Mouse (Mus musculus) CD4-positive, CD25-positive, alpha-beta regulatory T cell, adult 4 months (primary cell): ENCODE measurements around the gene Adamts9. TPM values are rescaled to one million over a fixed set of nuclear protein-coding genes. Genes with fewer than 3 reads are reported as not detected.

Experiments used
- ATAC-seq: one replicate; pipeline ENCODE4 v1.8.0; 2017
- polyA plus RNA-seq, 2 experiments: library from polyadenylated mRNA; unstranded; fragments of 100-300 nt; shearing (Covaris generic); gene quantifications; one replicate each; pipeline ENCODE4 v1.2.1; 2017

Gene Adamts9
- polyA plus RNA-seq, 2 experiments from 2014 or later, result 0.09 TPM; not detected in 1

- ATAC-seq, result no peak
Observed at GRCm38 (mm10) chr6:92803213-92803612, 140.1 kb downstream of the Adamts9 start.

DNA sequence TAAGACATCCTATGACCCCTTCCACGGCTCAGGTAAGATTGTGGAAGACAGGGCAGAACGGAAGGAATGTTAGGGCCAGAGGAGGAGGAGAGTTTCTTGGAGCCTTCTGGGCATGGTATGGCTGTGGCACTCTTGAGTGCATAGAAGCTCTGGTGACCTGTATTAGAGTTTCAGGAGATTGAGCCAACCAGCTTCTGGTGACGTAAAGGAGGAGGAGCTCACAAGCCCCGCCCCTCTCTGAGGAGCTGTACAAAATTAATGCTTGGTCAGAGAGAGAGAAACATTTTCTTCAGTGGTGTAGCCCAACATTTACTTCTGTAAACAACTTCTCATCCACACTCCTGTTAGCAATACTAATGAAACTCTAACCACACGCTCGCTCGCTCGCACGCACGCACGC lies 140.9 kb downstream of the Adamts9 start:
- no peak for ATAC-seq

DNA sequence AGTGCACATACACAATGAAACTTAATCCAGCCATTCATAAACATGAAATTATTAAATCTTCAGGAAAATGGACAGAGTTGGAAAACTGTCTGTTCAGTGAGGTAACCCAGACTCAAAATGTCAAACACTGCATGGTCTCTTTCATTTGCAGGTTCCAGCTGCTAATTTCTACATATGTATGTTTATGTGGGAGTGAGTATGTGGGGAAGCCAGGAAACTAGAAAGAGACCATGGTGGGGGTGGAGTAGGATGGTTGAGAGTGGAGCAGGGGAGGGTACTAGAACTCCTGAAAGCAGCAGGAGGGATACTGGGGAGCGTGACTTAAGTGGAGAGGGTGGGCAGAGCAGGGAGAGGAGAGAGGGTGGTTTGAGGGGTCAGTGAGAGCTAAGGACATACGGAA lies 141.8 kb downstream of the Adamts9 start:
- no peak for ATAC-seq

GRCm38 (mm10) chr6:92793804-92794203 lies 149.5 kb downstream of the Adamts9 start:
- ATAC-seq, result no peak

- ATAC-seq, result no peak
Observed at GRCm38 (mm10) chr6:92787376-92787712, 155.9 kb downstream of the Adamts9 start.

GRCm38 (mm10) chr6:92786701-92787375 lies 156.5 kb downstream of the Adamts9 start:
- no peak for ATAC-seq

- ATAC-seq, result no peak
Observed at GRCm38 (mm10) chr6:92784782-92785181, 158.5 kb downstream of the Adamts9 start.

DNA sequence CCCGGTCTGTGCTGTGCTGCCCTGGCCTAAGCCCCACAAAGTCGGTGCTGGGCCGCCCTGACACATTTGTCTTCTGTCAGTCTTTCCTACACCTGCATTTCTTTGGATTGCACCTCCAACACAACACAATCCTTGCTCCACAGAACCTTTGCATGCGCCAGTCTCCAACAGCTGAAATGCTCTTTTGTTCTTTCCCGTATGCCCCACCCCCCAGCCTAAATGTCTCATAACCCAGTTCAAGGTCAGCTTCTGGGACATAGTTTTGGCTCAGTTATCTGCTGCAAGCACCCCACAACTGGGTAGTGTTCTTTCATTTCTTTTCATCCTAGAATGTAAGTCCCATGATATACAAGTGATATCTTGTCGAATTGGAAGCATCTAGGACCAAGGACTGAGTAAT lies 161.8 kb downstream of the Adamts9 start:
- ATAC-seq, result no peak

DNA sequence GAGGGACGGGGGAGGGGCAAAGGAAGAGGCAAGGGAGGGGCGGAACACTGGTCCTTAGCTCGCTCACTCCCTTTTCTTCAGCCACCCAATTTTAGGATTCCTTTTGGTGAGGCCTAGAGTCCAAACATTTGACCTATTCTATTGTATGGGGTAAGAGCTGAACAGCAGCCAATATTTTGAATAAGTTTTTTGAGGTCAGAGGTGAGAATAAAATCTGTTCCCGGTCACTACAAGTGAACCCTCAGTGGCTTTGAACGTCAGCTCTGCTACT lies 163.4 kb downstream of the Adamts9 start:
- no peak for ATAC-seq

DNA sequence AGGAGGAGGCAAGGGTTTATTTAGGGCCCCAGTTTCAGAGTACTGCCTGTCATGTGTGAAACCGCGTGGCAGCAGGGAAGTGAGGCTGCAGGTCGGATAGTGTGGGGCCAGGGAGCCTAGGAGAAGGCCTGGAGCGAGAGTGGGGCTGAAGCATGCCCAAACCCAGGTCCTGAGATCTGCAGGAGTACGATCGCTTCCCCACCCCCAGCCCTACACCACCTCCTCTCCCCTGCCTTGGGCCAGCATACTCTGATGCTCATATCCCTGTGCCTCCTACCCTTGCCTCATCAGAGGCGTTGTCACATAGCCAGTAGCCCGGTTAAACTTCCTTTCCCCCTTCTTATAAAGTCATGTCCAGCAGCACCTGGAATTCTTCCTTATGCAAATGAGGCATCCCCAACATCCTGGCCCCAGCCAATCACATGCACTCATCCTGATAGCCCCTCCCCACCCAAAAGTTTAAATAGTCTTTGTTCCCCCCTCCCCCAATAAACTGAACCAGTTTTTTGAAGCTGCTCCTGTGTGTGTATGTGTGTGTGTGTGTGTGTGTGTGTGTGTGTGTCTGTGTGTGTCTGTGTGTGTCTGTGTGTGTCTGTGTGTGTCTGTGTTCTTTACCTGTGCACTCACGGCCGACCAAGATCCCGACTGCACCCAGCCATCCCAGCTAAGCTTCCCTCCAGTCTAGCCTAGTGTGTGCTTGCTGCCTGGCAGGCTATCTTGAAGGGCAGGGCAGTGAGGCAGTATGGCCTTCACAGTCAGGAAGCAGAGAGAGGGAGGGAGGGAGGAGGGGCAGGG lies 164.0 kb downstream of the Adamts9 start:
- ATAC-seq, result no peak

DNA sequence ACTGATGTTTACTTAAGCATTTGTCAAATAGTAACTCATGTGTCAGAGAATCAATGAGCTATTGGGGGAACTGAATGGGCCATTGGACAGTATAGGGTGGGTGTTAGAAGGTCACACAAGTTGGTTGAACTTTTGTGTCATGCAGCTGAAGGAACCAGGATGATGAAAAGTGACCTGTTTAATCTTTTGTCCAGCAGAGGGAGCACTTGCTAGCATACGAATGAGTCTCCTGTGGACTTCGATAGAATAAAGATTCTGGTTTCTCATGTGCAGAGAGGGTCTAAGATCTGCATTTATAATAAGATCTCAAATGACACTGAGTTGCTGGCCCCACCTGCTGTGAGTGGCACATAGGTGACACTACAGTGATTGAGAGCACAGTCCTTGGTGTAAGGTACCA lies 166.9 kb downstream of the Adamts9 start:
- no peak for ATAC-seq

- no peak for ATAC-seq
Observed at GRCm38 (mm10) chr6:92762372-92762771, 180.9 kb downstream of the Adamts9 start.

- no peak for ATAC-seq
Observed at GRCm38 (mm10) chr6:92759616-92760015, 183.7 kb downstream of the Adamts9 start.

GRCm38 (mm10) chr6:92755826-92756225 lies 187.5 kb downstream of the Adamts9 start:
- ATAC-seq, result no peak

DNA sequence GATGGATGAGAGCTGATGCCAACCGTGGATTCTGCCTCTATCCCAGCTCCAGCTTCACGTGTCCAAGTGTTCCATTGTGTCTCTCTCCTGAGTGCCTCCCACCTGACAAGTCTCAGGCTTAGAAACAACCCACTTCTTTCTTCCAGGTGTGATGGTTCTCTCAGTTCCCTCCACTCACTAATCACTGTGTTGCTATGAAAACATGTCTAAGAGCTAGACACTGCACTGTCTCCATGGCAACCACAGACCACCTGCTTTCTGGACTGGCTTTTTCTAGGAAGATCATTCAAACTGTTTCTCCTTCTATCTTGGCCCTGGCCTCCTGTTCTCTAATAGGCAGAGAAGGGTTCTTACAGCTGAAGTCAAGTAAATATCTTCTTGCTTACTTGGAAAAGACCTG lies 190.6 kb downstream of the Adamts9 start:
- no peak for ATAC-seq

- no peak for ATAC-seq
Observed at GRCm38 (mm10) chr6:92749420-92749819, 193.9 kb downstream of the Adamts9 start.

GRCm38 (mm10) chr6:92743605-92744004 lies 199.7 kb downstream of the Adamts9 start:
- no peak for ATAC-seq

GRCm38 (mm10) chr6:92737116-92737515 lies 206.2 kb downstream of the Adamts9 start:
- no peak for ATAC-seq

DNA sequence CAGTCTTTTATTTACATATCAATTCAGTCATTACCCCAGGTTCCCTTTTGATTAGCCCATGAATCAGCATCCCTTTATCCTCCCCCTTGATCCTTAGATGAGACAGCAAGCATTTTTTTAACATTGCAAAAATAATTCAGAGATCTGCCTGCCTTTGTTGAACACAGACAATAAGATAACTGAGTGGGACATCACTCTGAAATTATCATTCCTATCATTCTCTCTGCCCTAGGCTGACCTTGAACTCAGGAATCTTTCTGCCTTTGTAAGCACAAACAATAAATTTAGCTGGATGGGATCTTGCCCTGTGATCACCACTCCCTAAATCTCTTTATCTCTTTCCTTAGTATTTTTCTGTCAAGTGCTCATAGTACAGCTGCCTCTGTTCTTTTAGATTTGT lies 209.6 kb downstream of the Adamts9 start:
- no peak for ATAC-seq

DNA sequence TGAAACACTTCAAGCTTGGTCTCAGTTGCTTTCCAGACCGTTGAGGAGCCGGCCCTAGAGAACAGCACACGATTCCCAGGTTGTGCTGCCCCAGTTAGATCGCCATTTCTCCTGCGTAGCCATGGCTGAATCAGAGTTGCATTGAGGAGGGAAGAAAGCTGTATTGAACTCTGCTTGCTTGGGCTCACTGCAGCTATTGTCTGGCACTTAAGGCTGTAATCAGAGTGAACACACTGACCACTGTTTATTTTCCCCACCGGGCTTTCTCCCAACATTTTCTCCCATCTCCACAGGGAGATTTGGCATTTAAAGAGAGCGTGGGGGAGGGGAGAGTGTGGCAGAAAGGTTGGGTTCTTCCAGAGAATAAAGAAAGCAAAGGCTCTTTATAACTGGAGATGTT lies 214.8 kb downstream of the Adamts9 start:
- no peak for ATAC-seq

DNA sequence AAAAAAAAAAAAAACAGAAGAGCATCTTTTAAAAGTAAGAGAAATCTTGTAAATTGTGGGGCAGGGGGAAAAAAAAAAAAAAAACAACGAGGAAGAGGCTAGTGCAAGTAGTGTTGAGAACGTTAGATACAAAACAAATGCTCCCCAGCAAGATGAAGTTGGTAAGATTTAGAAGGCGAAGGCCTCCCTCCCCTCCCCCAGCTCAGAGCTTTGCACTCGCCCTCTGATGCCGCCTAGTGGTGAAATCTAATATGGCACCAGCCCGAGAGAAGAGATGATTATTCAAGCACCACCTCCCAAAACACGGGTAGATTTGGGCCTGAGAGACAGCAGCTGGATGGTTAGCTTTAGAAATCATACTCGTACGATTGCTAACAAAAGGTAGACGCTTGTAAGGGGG lies 215.2 kb downstream of the Adamts9 start:
- no peak for ATAC-seq

- ATAC-seq, result no peak
Observed at GRCm38 (mm10) chr6:92727351-92727986, 215.8 kb downstream of the Adamts9 start.

DNA sequence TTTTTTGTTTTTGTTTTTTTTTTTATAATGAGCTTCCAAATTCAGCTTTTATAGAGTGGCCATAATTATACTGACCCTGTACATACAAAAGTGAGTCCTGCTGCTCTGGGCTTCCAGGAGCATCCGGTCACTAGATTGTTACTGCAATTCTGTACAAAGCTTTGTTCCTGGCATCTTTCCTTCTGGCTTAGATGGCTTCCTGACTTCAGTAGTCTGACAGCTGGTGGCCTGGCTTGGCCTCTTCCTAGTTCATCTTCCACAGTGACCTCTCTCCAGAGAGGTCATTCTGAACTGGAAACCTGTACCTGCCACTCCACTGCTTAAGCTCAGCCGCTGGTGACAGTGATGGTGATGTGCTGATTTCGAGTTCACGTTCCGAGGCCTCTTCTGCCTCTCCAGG lies 217.2 kb downstream of the Adamts9 start:
- ATAC-seq, result no peak

- ATAC-seq, result no peak
Observed at GRCm38 (mm10) chr6:92724394-92724793, 218.9 kb downstream of the Adamts9 start.
